Mouse (Mus musculus): ENCODE measurements around the gene Gm3159.
"Not testable (repeated sequence)": the region's sequence is repeated elsewhere in the genome, so short reads cannot be mapped to it uniquely, and the experiment has no call there.

- TF ChIP-seq POLR2A (IDR thresholded peaks at IDR 0.05; ENCODE audit: low read depth, low read length); HCFC1 (IDR thresholded peaks at IDR 0.05; ENCODE audit: low read depth, low read length); KAT2A (IDR thresholded peaks at IDR 0.05; ENCODE audit: insufficient replicate concordance, low read length); SMC3 (IDR thresholded peaks at IDR 0.05; ENCODE audit: low read depth, low read length); CTCF (conservative IDR thresholded peaks at IDR 0.05 in 1 of 2, IDR thresholded peaks at IDR 0.05 in 1 of 2; ENCODE audit: low read depth in 2 of 2, low read length in 2 of 2); UBTF (IDR thresholded peaks at IDR 0.05; ENCODE audit: low read depth, low read length); ZMIZ1 (IDR thresholded peaks at IDR 0.05; ENCODE audit: low read depth, low read length); MXI1 (IDR thresholded peaks at IDR 0.05; ENCODE audit: low read depth, low read length); JUN (IDR thresholded peaks at IDR 0.05; ENCODE audit: insufficient read depth, low read depth, low read length): not testable (repeated sequence)
Measured at GRCm38 (mm10) chr14:4397226-4397625, at the start of gene Gm3159.
